Mouse (Mus musculus) hindbrain, embryonic 14.5 days (tissue): ENCODE data around the gene Galk1. TPM values are rescaled to one million over a fixed set of nuclear protein-coding genes. Genes with fewer than 3 reads are reported as not detected.

Experiments
- polyA plus RNA-seq: library from polyadenylated mRNA; unstranded; fragments of >200 nt; fragmentation: Nextera tagmentation; extraction: Ambion mirVana; gene quantifications from 2 replicates; pipeline ENCODE4 v1.2.1, GENCODE M21; 2014

The Galk1 gene
- polyA plus RNA-seq, 1 experiment from 2014 or later: 54.4 TPM

Other genes starting within 250 kb of the Galk1 start
- 17.3 and 20.8 TPM in 2 replicates for gene Tmem94, start 247.3 kb downstream of the Galk1 start, polyA plus RNA-seq
- 10.7 and 11.0 TPM in 2 replicates for gene Caskin2, start 199.1 kb downstream of the Galk1 start, polyA plus RNA-seq
- 17.8 and 19.9 TPM in 2 replicates for gene Tsen54, start 198.0 kb downstream of the Galk1 start, polyA plus RNA-seq
- 1.3 and 2.4 TPM in 2 replicates for gene Llgl2, start 188.7 kb downstream of the Galk1 start, polyA plus RNA-seq
- gene Myo15b, start 154.3 kb downstream of the Galk1 start, polyA plus RNA-seq: 0.13 TPM in 1 of 2 replicates, not detected in the other
- 2.9 and 4.6 TPM in 2 replicates for gene Smim5, start 112.8 kb downstream of the Galk1 start, polyA plus RNA-seq
- not detected in 2 replicates for gene Smim6, start 100.7 kb downstream of the Galk1 start, polyA plus RNA-seq
- 40.5 and 41.8 TPM in 2 replicates for gene Sap30bp, start 79.4 kb downstream of the Galk1 start, polyA plus RNA-seq
- gene Recql5, start 79.2 kb downstream of the Galk1 start, polyA plus RNA-seq: 16.7 and 17.2 TPM in 2 replicates
- gene Itgb4, start 38.0 kb downstream of the Galk1 start, polyA plus RNA-seq: 1.5 and 1.6 TPM in 2 replicates
- gene H3f3b, start 15.2 kb upstream of the Galk1 start, polyA plus RNA-seq: 1,746 and 2,054 TPM in 2 replicates
- 25.6 and 29.3 TPM in 2 replicates for gene Unk, start 17.6 kb upstream of the Galk1 start, polyA plus RNA-seq
- 0.75 and 0.83 TPM in 2 replicates for gene Unc13d, start 65.2 kb upstream of the Galk1 start, polyA plus RNA-seq
- gene Wbp2, start 74.3 kb upstream of the Galk1 start, polyA plus RNA-seq: 164 and 183 TPM in 2 replicates
- 9.4 and 10.6 TPM in 2 replicates for gene Trim47, start 114.5 kb upstream of the Galk1 start, polyA plus RNA-seq
- 2.7 and 2.9 TPM in 2 replicates for gene Trim65, start 118.4 kb upstream of the Galk1 start, polyA plus RNA-seq
- 79.4 and 83.1 TPM in 2 replicates for gene Mrpl38, start 126.1 kb upstream of the Galk1 start, polyA plus RNA-seq
- 43.0 and 45.4 TPM in 2 replicates for gene Fbf1, start 155.4 kb upstream of the Galk1 start, polyA plus RNA-seq
- gene Ten1, start 186.1 kb upstream of the Galk1 start, polyA plus RNA-seq: 80.7 and 88.0 TPM in 2 replicates
- gene Acox1, start 186.3 kb upstream of the Galk1 start, polyA plus RNA-seq: 67.5 and 75.7 TPM in 2 replicates
- gene Evpl, start 225.4 kb upstream of the Galk1 start, polyA plus RNA-seq: 0.62 and 0.64 TPM in 2 replicates